Mouse (Mus musculus) heart, adult 2 months (tissue): ENCODE measurements around the gene Prpf4.

ENCODE experiments used
- CTCF ChIP-seq: fragments of 200-600 bp; IDR thresholded peaks from 2 replicates; pipeline ENCODE4 v1.8.1; 2022; ENCODE audit warnings: antibody characterized with exemption, mild to moderate bottlenecking, moderate library complexity
- POLR2A ChIP-seq: fragments of 200-500 bp; IDR thresholded peaks from 2 replicates; pipeline ENCODE4 v1.6.1; 2011; ENCODE audit warnings: mild to moderate bottlenecking, low read depth, low read length, control low read depth; ENCODE audit not compliant: insufficient read depth

GRCm38 (mm10) chr4:62393459-62393858, 15.1 kb upstream of the Prpf4 start:
- TF ChIP-seq CTCF (no peak), POLR2A (no peak)
